ENCODE assay signal across 12 mouse cellular contexts in the genomic region with DNA sequence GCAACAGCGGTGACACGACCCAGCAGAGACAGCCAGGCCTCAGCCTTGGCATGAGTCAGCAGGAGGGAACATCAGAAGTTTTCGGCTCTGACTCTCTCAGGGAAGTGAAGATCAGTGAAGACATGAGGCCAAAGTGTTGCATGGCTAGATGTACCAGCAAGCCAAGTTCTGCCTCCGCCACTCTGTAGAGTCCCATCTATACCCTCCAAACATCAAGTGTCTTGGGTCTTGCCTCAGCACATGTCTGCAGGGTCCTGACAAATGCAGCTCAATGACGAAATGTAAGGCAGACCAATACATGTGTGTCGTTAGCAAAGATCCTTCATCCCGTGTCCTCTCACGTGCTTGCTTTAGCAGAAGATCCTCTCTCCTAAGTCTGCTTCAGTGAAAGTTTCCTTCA. TPM values are rescaled to one million over a fixed set of nuclear protein-coding genes. Genes with fewer than 3 reads are reported as not detected.
"Had no signal": no experiment of that assay in that cellular context is flagged by ENCODE, and none has a peak within 500 bp of the region (broad histone marks: within the 10 kb centered on the region; RNA-seq: fewer than 3 reads in every experiment).

No protein-coding gene starts in this region.

- DNase-seq: liver, postnatal 0 days; lung, adult 2 months; lung, postnatal 14 days; lung, postnatal 36 days; right cerebral cortex, postnatal 14 days; thymus, adult 2 months; thymus, postnatal 25 days; thymus, postnatal 4 days had no signal

RNA-seq across cellular contexts. Expression of gene Lbx1, which starts 38.6 kb away (rescaled TPM):
- total RNA-seq: megakaryocyte progenitor cell, adult 5-6 weeks; monocyte, adult 5-6 weeks; neutrophil, adult 5-6 weeks had no signal

RNA-seq across cellular contexts. Expression of gene Tlx1, which starts 46.5 kb away (rescaled TPM):
- total RNA-seq: megakaryocyte progenitor cell, adult 5-6 weeks; midbrain, postnatal 0 days; monocyte, adult 5-6 weeks; neutrophil, adult 5-6 weeks had no signal
